Mouse (Mus musculus): Measurements from ENCODE around the gene Il24. TPM values are rescaled to one million over a fixed set of nuclear protein-coding genes. Genes with fewer than 3 reads are reported as not detected.

The Il24 gene
- total RNA-seq (2021): not detected
- long read RNA-seq, experiment 1: 0 reads
- long read RNA-seq, experiment 2: 0 reads

- no peak for DNase-seq (ENCODE audit: low spot score in 2 of 2)
Measured at GRCm38 (mm10) chr1:130887354-130887753, at the start of gene Il24. TSS of gene Il24 (minus strand) at chr1:130887454.

GRCm38 (mm10) chr1:130936351-130936750 lies 49.1 kb upstream of the Il24 start:
- no peak for DNase-seq (ENCODE audit: low spot score in 2 of 2)

- DNase-seq (ENCODE audit: low spot score in 2 of 2): no peak
Measured at GRCm38 (mm10) chr1:130926484-130926883, 39.2 kb upstream of the Il24 start.

GRCm38 (mm10) chr1:130918323-130918980 lies 31.2 kb upstream of the Il24 start:
- DNase-seq (ENCODE audit: low spot score in 2 of 2): no peak

- no peak for DNase-seq (ENCODE audit: low spot score in 2 of 2)
Measured at GRCm38 (mm10) chr1:130911401-130912010, 24.3 kb upstream of the Il24 start, which contains the start of gene Il20. TSS of gene Il20 (minus strand) at chr1:130911451.

- DNase-seq (ENCODE audit: low spot score in 2 of 2): no peak
Measured at GRCm38 (mm10) chr1:130902505-130902904, 15.3 kb upstream of the Il24 start.

GRCm38 (mm10) chr1:130894468-130894867 lies 7.2 kb upstream of the Il24 start:
- no peak for DNase-seq (ENCODE audit: low spot score in 2 of 2)

- DNase-seq (ENCODE audit: low spot score in 2 of 2): no peak
Measured at GRCm38 (mm10) chr1:130893329-130894040, 6.2 kb upstream of the Il24 start.

- no peak for DNase-seq (ENCODE audit: low spot score in 2 of 2)
Measured at GRCm38 (mm10) chr1:130892446-130892845, 5.2 kb upstream of the Il24 start.

- no peak for DNase-seq (ENCODE audit: low spot score in 2 of 2)
Measured at GRCm38 (mm10) chr1:130883146-130883545, 4.1 kb downstream of the Il24 start.

- DNase-seq (ENCODE audit: low spot score in 2 of 2): no peak
Measured at GRCm38 (mm10) chr1:130879927-130880326, 7.3 kb downstream of the Il24 start.

- DNase-seq (ENCODE audit: low spot score in 2 of 2): peak; percentile 14 to 25
Measured at GRCm38 (mm10) chr1:130877889-130878614, 9.2 kb downstream of the Il24 start.

GRCm38 (mm10) chr1:130876931-130877509 lies 10.2 kb downstream of the Il24 start:
- DNase-seq (ENCODE audit: low spot score in 2 of 2): peak; percentile 46 to 57

- no peak for DNase-seq (ENCODE audit: low spot score in 2 of 2)
Measured at GRCm38 (mm10) chr1:130875910-130876309, 11.3 kb downstream of the Il24 start.

GRCm38 (mm10) chr1:130875139-130875538 lies 12.1 kb downstream of the Il24 start:
- peak; percentile 44 to 48 for DNase-seq (ENCODE audit: low spot score in 2 of 2)

GRCm38 (mm10) chr1:130872912-130873311 lies 14.3 kb downstream of the Il24 start:
- no peak for DNase-seq (ENCODE audit: low spot score in 2 of 2)

- DNase-seq (ENCODE audit: low spot score in 2 of 2): no peak
Measured at GRCm38 (mm10) chr1:130865541-130866221, 21.6 kb downstream of the Il24 start, which contains the start of gene Fcmr. TSS of gene Fcmr (plus strand) at chr1:130865669.

GRCm38 (mm10) chr1:130864741-130865140 lies 22.5 kb downstream of the Il24 start:
- DNase-seq (ENCODE audit: low spot score in 2 of 2): no peak

- peak in 1 of 2 experiments; percentile 25 for DNase-seq (ENCODE audit: low spot score in 2 of 2)
Measured at GRCm38 (mm10) chr1:130864238-130864637, 23.0 kb downstream of the Il24 start.

GRCm38 (mm10) chr1:130857456-130857855 lies 29.8 kb downstream of the Il24 start:
- DNase-seq (ENCODE audit: low spot score in 2 of 2): no peak
